Mouse (Mus musculus) limb, embryonic 12.5 days (tissue): ENCODE data around the gene Eral1. TPM values are rescaled to one million over a fixed set of nuclear protein-coding genes. Genes with fewer than 3 reads are reported as not detected.
A peak's percentile ranks its signal among the peaks of the same experiment; 100 is the strongest.

ENCODE experiments used
- ATAC-seq: fragments of 200-750 bp; cut with Nextera tagmentation; 2 replicates; pipeline ENCODE4 v1.8.0; 2017; ENCODE audit warnings: low read depth, moderate TSS enrichment; ENCODE audit not compliant: insufficient number of reproducible peaks, insufficient read depth, low FRiP score, low TSS enrichment
- H3K27ac ChIP-seq: fragments of 300-500 bp; sonication (generic); 2 replicates; pipeline ENCODE4 v1.5.1; 2016; ENCODE audit warnings: mild to moderate bottlenecking, moderate library complexity
- H3K27me3 ChIP-seq: fragments of 300-500 bp; sonication (generic); 2 replicates; pipeline ENCODE4 v1.6.1; 2016; ENCODE audit warnings: mild to moderate bottlenecking, moderate library complexity
- H3K36me3 ChIP-seq: fragments of 300-500 bp; sonication (generic); 2 replicates; pipeline ENCODE4 v1.6.1; 2016; ENCODE audit warnings: mild to moderate bottlenecking, moderate library complexity
- H3K4me1 ChIP-seq: fragments of 300-500 bp; sonication (generic); replicated peaks from 2 replicates; pipeline ENCODE4 v1.6.1; 2016
- H3K4me2 ChIP-seq: fragments of 300-500 bp; sonication (generic); 2 replicates; pipeline ENCODE4 v1.6.1; 2016; ENCODE audit warnings: mild to moderate bottlenecking, moderate library complexity
- H3K4me3 ChIP-seq: fragments of 300-500 bp; sonication (generic); replicated peaks from 2 replicates; pipeline ENCODE4 v1.5.1; 2016; ENCODE audit warnings: mild to moderate bottlenecking
- H3K9ac ChIP-seq: fragments of 300-500 bp; sonication (generic); replicated peaks from 2 replicates; pipeline ENCODE4 v1.6.1; 2016; ENCODE audit warnings: mild to moderate bottlenecking, moderate library complexity
- H3K9me3 ChIP-seq: fragments of 300-500 bp; sonication (generic); 2 replicates; pipeline ENCODE4 v1.6.1; 2016; ENCODE audit warnings: mild to moderate bottlenecking, moderate library complexity
- WGBS: fragments of 180-500 bp; shearing (Covaris S2); methylation state at CpG from one replicate; pipeline ENCODE4 v1.1.7; 2016; 5-methylcytosine and 5-hydroxymethylcytosine counted together
- polyA plus RNA-seq: library from polyadenylated mRNA; unstranded; fragments of >200 nt; fragmentation: Nextera tagmentation; extraction: Ambion mirVana; gene quantifications from 2 replicates; pipeline ENCODE4 v1.2.1, GENCODE M21; 2016

The Eral1 gene
- polyA plus RNA-seq, 1 experiment from 2014 or later = 39.2 TPM

DNA sequence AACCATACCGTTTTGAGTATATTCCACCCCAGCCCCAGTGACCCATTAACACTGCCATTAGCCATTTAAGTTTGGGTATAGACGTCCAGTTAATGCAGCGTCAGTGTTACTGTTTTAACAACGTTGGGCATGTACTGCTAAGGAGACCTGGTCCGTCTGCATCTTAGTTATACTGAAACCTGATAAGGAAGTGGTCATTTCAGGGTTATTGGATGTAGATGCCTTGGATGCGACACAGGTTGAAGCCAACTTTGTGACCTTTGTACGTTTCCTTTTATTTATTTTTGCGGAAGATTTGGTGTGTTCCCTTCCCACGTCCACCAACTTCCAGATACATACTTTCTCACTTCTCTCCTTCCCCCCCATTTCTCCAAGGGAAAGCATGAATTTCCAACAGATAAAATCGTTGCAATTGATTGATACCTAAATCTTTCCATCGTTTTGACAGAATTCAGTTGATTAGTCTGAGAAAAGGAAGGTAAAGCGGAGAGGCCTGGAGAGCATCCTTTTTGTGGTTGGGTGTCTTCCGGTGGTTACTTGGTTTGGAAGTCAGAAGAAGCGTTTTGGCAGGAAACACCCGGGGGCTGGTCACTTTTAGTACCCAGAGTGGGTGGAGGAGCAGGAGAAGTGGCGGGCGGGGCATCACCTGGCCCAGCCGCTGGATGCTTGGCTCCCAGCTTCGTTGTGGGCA lies 34.6 kb upstream of the Eral1 start:
- H3K36me3 ChIP-seq = no peaks in the 10 kb centered on the region
- peaks cover 19% of the 10 kb centered on the region for H3K4me1 ChIP-seq
- WGBS = 10% methylated on average over 19 of the region's 19 CpGs
- H3K4me2 ChIP-seq = peak overlapping the region; percentile 76
- no peaks in the 10 kb centered on the region for H3K27me3 ChIP-seq
- peak overlapping the region; percentile 75 for H3K4me3 ChIP-seq
- ATAC-seq = no peak
- peak overlapping the region; percentile 84 for H3K9ac ChIP-seq
- peak overlapping the region; percentile 88 for H3K27ac ChIP-seq
- H3K9me3 ChIP-seq = no peaks in the 10 kb centered on the region

- Histone ChIP-seq H3K4me1 (peaks cover 21% of the 10 kb centered on the region), H3K27me3 (no peaks in the 10 kb centered on the region), H3K9ac (no peak overlapping the region), H3K4me2 (no peak overlapping the region), H3K27ac (0 out of 2 replicates have a peak overlapping the region, but pooled peaks have one; percentile 5), H3K36me3 (no peaks in the 10 kb centered on the region), H3K9me3 (no peaks in the 10 kb centered on the region), H3K4me3 (no peak overlapping the region)
- WGBS = 93% methylated on average over 2 of the region's 2 CpGs
- ATAC-seq = no peak
Measured at GRCm38 (mm10) chr11:78113616-78114015, 33.4 kb upstream of the Eral1 start.

GRCm38 (mm10) chr11:78104501-78104900 lies 24.3 kb upstream of the Eral1 start:
- 94% methylated on average over 5 of the region's 5 CpGs for WGBS
- no peak overlapping the region for H3K9ac ChIP-seq
- H3K4me1 ChIP-seq = 0 out of 2 replicates have a peak, but pooled peaks cover 3% of the 10 kb centered on the region
- H3K4me2 ChIP-seq = no peak overlapping the region
- ATAC-seq = no peak
- peaks cover 31% of the 10 kb centered on the region for H3K36me3 ChIP-seq
- no peak overlapping the region for H3K4me3 ChIP-seq
- no peaks in the 10 kb centered on the region for H3K27me3 ChIP-seq
- H3K9me3 ChIP-seq = 0 out of 2 replicates have a peak, but pooled peaks cover 3% of the 10 kb centered on the region
- no peak overlapping the region for H3K27ac ChIP-seq

GRCm38 (mm10) chr11:78102958-78103747 lies 23.0 kb upstream of the Eral1 start:
- no peaks in the 10 kb centered on the region for H3K4me1 ChIP-seq
- no peaks in the 10 kb centered on the region for H3K27me3 ChIP-seq
- ATAC-seq = no peak
- H3K9ac ChIP-seq = no peak overlapping the region
- WGBS = 66% methylated on average over 5 of the region's 5 CpGs
- H3K4me2 ChIP-seq = no peak overlapping the region
- no peak overlapping the region for H3K27ac ChIP-seq
- no peak overlapping the region for H3K4me3 ChIP-seq
- 0 out of 2 replicates have a peak, but pooled peaks cover 3% of the 10 kb centered on the region for H3K9me3 ChIP-seq
- peaks cover 31% of the 10 kb centered on the region for H3K36me3 ChIP-seq

DNA sequence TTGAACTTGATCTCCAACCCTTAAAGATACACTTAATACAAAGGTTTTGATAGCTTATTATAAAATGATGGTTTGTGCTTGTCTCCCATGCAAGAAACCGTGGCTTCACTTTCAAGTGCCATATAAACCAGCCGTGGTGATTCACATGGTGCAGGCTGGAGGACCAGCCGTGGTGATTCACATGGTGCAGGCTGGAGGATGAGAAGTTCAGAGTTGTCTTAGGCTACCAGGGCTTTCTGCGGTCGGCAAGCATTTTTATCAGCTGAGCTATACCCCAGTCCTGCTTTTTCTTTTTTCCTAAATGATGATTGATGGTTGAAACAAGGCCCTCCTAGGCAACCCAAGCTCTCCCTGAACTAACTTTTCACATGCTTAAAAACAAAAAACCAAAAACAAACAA lies 22.0 kb upstream of the Eral1 start:
- H3K36me3 ChIP-seq = peaks cover 26% of the 10 kb centered on the region
- H3K9ac ChIP-seq = no peak overlapping the region
- H3K27me3 ChIP-seq = no peaks in the 10 kb centered on the region
- ATAC-seq = no peak
- 89% methylated on average over 5 of the region's 5 CpGs for WGBS
- H3K4me3 ChIP-seq = no peak overlapping the region
- no peak overlapping the region for H3K4me2 ChIP-seq
- no peak overlapping the region for H3K27ac ChIP-seq
- H3K9me3 ChIP-seq = no peaks in the 10 kb centered on the region
- H3K4me1 ChIP-seq = no peaks in the 10 kb centered on the region; the same call in 1 of the 2 replicates

DNA sequence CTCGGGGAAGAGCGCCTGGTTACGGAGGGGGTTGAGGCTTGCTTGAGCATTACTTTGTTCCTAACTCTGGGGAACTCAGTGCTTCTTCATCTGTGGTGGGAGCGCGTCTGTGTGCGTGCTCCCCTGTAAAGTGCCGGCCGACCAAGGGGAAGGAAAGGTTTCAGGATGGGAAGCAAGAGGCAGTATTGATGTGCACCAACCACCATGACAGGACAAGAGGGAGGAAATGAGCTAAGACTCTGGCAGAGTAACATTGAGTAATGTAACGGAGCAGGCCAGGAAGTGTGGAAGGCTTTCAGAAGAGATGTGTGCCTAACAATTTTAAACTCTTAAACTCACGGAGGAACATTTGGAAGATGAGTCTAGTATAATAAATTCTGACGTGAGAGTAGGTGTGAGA lies 20.6 kb upstream of the Eral1 start:
- ATAC-seq = no peak
- H3K36me3 ChIP-seq = peaks cover 16% of the 10 kb centered on the region; the same call in 1 of the 2 replicates

GRCm38 (mm10) chr11:78097077-78097476 lies 16.9 kb upstream of the Eral1 start:
- H3K4me1 ChIP-seq = peaks cover 21% of the 10 kb centered on the region
- H3K36me3 ChIP-seq = peaks cover 9% of the 10 kb centered on the region; the same call in 1 of the 2 replicates
- WGBS = 68% methylated on average over 3 of the region's 3 CpGs
- no peak overlapping the region for H3K27ac ChIP-seq
- H3K4me2 ChIP-seq = peak overlapping the region; percentile 84
- H3K9ac ChIP-seq = peak overlapping the region; percentile 42; the same call in 1 of the 2 replicates
- 0 out of 2 replicates have a peak overlapping the region, but pooled peaks have one; percentile 6 for H3K4me3 ChIP-seq
- H3K27me3 ChIP-seq = no peaks in the 10 kb centered on the region
- no peak for ATAC-seq
- H3K9me3 ChIP-seq = no peaks in the 10 kb centered on the region

More for the DNA sequence above, 20.6 kb upstream of the Eral1 start:
- no peaks in the 10 kb centered on the region for H3K9me3 ChIP-seq
- no peak overlapping the region for H3K27ac ChIP-seq
- no peak overlapping the region for H3K4me3 ChIP-seq
- H3K4me2 ChIP-seq = no peak overlapping the region
- no peaks in the 10 kb centered on the region for H3K27me3 ChIP-seq
- H3K9ac ChIP-seq = no peak overlapping the region
- 92% methylated on average over 11 of the region's 11 CpGs for WGBS
- peaks cover 13% of the 10 kb centered on the region for H3K4me1 ChIP-seq

DNA sequence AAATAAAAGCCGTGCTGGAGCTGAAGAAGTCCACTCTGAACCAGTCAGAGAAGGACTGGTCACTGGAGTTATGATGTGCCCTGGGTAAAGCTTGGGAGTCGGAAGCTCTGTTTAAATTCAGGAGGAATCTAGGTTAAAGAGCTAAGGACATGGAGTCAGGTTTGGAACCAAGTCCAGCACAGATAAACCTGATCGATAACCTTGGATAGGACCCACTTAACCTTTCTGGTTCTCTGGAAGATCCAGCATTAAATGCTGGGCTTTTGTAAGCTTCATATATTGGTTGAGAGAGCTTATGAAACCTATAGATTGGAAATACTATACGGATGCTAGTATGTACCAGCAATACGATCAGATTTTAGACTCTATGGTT lies 14.9 kb upstream of the Eral1 start:
- no peak overlapping the region for H3K27ac ChIP-seq
- peak overlapping the region; percentile 83 for H3K4me3 ChIP-seq
- H3K9me3 ChIP-seq = no peaks in the 10 kb centered on the region
- peaks cover 21% of the 10 kb centered on the region for H3K4me1 ChIP-seq
- no peaks in the 10 kb centered on the region for H3K27me3 ChIP-seq
- no peak for ATAC-seq
- H3K4me2 ChIP-seq = peak overlapping the region; percentile 84
- 30% methylated on average over 5 of the region's 5 CpGs for WGBS
- no peaks in the 10 kb centered on the region; the same call in 1 of the 2 replicates for H3K36me3 ChIP-seq
- peak overlapping the region; percentile 83 for H3K9ac ChIP-seq

DNA sequence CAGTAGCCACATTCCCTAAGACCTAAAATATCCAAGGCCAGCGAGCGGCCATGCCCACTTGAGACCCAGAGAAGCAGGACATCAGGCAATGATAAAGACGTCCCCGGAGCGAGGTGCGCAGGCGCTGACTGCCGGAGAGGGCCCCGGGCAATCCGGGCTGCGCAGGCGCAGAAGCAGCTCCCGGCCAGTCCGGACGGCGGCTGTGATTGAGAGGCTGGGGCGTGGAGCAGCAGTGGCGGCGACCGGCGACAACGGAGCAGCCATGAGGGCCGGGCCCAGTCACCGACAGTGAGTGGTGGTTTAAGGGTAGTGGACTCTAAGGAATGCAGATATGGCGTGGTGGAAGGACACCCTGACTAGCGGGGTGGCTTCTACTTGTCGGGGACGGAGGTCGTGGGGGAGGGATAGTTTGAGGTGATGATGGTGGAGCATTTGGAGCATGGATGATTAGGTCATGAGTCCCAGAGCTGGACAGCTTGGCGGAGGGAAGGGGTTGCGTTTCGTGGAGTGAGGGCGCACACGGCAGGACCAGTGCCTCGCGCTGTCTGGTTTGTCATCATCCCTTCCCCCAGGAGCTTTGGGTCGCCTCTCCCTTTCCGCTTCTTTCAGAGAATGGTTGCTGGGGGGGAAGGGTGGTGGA lies 14.4 kb upstream of the Eral1 start, which contains the start of gene Fam222b:
Fam222b (plus strand) TSS at position 157 of the 640 bp plus-strand sequence.
- WGBS = under 1% methylated on average over 38 of the region's 38 CpGs
- H3K27ac ChIP-seq = peak within 1 kb of the TSS; percentile 72; the same call in 1 of the 2 replicates

DNA sequence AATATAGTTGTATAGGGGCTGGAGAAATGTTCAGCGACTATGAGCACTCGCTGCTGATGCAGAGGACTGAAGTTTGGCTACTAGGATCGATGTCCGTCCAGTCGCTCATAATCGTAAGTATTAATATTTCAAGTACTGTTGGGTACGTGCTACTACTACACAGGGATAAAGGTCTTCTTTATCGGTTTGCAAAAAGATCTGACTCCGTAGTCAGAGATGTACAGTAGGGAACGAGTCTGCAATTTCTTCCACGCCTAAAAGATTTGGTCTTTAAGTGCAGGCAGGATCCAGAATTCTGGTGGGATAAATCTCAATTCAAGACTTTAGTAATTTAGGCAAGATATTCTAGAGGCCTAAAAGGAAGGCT lies 13.9 kb upstream of the Eral1 start:
- no peaks in the 10 kb centered on the region; the same call in 1 of the 2 replicates for H3K36me3 ChIP-seq
- no peak overlapping the region for H3K27ac ChIP-seq
- peaks cover 21% of the 10 kb centered on the region for H3K4me1 ChIP-seq
- H3K9me3 ChIP-seq = no peaks in the 10 kb centered on the region
- ATAC-seq = no peak
- peak overlapping the region; percentile 84 for H3K4me2 ChIP-seq
- 59% methylated on average over 11 of the region's 11 CpGs for WGBS
- peak overlapping the region; percentile 83 for H3K4me3 ChIP-seq
- H3K27me3 ChIP-seq = no peaks in the 10 kb centered on the region
- peak overlapping the region; percentile 83; the same call in 1 of the 2 replicates for H3K9ac ChIP-seq

More for the DNA sequence above, 14.4 kb upstream of the Eral1 start, which contains the start of gene Fam222b:
- Histone ChIP-seq H3K4me2 (peak within 1 kb of the TSS; percentile 84), H3K4me1 (peaks cover 21% of the 10 kb centered on the region), H3K4me3 (peak within 1 kb of the TSS; percentile 83), H3K9me3 (no peaks in the 10 kb centered on the region), H3K9ac (peak within 1 kb of the TSS; percentile 83), H3K36me3 (no peaks in the 10 kb centered on the region; the same call in 1 of the 2 replicates), H3K27me3 (no peaks in the 10 kb centered on the region)
- ATAC-seq = peak; percentile 83
